Mouse (Mus musculus) liver, embryonic 14.5 days (tissue): ENCODE measurements around the gene Rab19.

Experiments
- CTCF ChIP-seq: IDR thresholded peaks from 2 replicates; pipeline ENCODE4 v1.5.1; 2016; ENCODE audit warnings: antibody characterized with exemption, low read depth, control low read depth
- EP300 ChIP-seq: IDR thresholded peaks from 2 replicates; pipeline ENCODE4 v1.6.1; 2016; ENCODE audit warnings: antibody characterized with exemption, low read depth

GRCm38 (mm10) chr6:39338359-39338758, 42.6 kb upstream of the Rab19 start:
- no peak for TF ChIP-seq CTCF
- TF ChIP-seq EP300, result no peak
